Mouse (Mus musculus) frontal cortex, postnatal 25 days (tissue): ENCODE data around the gene Dcbld2.
"Not testable (repeated sequence)": the region's sequence is repeated elsewhere in the genome, so short reads cannot be mapped to it uniquely, and the experiment has no call there.

ENCODE experiments used
- DNase-seq, 2 experiments: peaks; one replicate each; pipeline ENCODE4 v3.0.0; 2022; ENCODE audit warnings: low spot score in 2 of 2

Gene Dcbld2

DNA sequence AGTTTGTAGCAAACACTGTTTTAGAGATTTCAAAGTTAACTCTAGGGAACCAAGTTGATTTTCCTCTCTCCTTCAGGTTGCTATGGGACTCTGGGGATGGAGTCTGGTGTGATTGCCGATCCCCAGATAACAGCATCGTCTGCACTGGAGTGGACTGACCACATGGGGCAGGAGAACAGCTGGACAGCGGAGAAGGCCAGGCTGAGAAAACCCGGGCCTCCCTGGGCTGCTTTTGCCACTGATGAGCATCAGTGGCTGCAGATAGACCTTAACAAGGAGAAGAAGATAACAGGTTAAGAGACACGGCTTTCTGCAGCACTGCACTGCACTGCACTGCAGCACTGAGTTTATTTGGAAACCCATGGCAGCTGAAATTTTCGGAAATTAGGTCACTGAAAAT lies 42.4 kb downstream of the Dcbld2 start:
- no peak for DNase-seq

DNA sequence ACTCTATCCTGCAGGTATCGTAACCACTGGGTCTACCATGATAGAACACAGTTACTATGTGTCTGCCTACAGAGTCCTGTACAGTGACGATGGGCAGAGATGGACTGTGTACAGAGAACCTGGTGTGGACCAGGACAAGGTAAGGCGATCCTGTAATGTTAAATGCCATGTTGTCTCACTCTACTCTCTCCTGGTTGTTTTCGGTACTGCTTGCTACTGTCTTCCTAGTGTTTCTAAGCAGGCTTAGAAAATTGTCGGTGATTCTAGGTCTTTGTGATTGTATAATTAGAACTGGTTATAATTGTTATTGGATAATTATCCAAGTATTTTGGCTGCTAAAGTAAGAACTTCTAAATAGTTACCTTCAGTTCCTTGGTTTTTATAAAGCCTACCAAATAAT lies 43.4 kb downstream of the Dcbld2 start:
- no peak for DNase-seq

DNA sequence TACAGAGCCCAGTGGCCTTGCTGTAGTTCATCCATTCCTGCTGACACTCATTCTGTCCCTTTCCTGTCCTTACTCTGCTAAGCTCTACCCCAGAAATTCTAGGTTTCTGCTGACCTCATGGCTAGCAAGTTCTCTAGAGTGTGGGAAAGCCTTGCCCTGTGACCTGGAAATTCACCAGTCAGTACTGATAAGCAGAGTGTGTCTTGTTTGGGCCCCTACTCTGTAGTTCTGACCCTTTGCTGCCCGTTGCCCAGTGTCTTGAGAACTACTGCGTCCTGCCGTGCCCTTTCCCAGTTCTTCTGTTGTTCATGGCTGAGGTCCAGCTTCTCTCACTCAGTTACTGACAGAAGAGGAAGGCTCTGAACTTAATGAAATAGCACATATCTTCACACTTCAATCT lies 44.9 kb downstream of the Dcbld2 start:
- no peak for DNase-seq

DNA sequence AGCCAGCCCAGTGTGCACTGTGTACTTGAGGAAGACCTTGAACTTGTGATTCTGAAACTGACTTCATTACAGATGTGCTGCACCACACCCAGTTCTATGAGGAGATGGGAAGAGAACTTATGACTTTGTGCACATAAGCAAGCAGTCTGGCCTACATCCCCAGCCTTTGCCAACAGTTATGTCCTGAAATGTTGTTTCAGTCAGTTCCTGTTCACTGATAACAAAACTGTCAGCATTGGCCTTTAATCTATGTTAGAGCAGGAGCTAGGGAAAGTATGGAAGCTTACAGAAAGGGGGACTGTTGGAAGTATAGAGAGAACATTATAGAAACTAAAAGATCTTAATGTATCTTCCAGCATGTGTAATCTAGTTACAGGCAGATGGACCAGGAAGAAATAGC lies 45.6 kb downstream of the Dcbld2 start:
- DNase-seq, result no peak

DNA sequence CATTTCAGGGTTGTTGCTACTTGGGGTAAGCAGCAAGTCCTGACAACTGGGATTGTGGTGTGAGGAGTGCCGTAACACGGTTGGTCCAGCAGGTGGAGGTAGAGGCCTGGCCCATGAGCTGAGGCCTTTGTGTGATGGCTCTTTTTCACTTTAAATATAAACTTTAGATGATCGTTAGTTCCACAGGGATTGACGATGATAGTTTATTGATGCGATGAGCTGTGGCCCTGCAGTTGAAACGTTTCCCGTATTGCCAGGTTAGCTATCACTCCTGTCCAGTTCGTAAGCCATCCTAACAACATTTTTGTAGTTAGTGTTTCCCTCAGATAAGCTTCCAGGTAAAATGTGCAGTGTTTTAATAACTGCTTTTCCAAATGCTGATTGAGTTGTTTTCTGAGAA lies 46.4 kb downstream of the Dcbld2 start:
- DNase-seq, result peak; percentile 24 to 44

DNA sequence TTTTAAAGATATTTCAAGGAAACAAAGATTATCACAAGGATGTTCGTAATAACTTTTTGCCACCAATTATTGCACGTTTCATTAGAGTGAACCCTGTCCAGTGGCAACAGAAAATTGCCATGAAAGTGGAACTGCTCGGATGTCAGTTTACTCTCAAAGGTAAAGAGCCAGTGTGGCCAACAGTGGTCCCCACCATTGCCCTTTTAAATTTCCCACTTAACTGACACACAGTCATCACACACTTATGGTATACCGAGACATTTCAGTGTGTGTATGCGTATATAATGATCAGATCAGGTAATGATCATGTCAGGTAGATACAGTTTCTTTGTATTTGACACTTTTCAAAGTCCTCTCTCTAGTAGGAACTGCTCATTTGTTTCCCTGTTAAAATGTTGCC lies 46.9 kb downstream of the Dcbld2 start:
- DNase-seq, result no peak

- DNase-seq, result no peak
These were observed 48.2 kb downstream of the Dcbld2 start for GRCm38 (mm10) chr16:58456445-58456844.

DNA sequence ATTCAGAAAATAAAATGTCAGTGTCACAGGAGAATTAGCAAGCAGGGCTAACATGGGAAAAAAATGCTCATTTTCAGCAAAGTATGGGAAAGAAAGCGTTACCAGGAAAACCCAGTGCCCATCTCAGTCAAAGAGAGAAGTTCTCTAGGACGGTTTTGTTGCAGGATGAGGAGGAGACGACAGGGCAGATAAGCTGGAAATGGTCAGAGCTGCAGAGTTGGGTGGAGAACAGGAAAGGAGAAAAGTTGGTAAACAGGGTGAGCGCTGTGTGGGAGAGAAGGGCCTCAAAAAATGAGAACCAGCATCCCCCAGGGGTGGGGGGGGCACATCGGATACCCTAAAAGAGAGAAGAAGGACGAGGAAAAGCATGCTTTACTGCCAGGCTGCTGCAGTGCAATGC lies 48.7 kb downstream of the Dcbld2 start:
- no peak for DNase-seq

DNA sequence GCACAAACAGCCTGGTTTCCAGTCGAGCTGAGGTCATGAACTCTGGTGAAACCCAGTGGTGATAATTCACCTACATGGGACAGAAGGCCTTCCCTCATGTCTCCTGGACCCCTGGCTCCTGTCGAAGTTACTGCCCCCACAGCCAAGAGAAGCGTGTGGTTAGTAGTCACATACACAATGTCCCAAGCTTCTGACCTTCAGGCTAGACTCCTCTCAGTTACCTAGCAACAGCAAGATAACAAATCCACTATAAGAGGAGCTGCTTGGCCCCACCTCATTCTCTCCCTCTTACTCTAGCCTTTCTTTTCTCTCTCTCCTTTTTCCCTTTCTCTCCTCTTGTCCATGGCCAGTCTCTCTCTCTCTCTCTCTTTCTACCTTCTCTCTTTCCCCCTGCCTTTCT lies 51.7 kb downstream of the Dcbld2 start:
- DNase-seq, result not testable (repeated sequence)

DNA sequence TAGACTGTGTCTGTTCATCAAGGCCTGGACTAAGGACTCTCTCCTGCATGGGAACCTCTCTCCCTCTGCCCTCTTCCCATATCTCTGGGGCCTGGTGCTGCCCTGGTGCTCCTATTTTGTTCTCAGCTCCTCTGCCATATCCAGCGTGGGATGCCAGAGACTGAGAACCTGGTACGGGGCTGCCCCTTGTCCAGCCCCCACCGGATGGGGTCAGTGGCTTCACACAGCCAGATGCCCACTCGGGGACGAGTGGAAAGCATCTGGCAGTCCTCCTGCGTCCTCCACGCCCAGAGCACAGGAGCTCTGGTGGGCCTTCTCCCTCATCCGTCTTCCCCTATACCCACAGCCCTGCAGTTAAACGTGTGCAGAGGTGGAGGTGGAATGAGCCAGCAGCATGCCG lies 52.1 kb downstream of the Dcbld2 start:
- DNase-seq, result no peak

DNA sequence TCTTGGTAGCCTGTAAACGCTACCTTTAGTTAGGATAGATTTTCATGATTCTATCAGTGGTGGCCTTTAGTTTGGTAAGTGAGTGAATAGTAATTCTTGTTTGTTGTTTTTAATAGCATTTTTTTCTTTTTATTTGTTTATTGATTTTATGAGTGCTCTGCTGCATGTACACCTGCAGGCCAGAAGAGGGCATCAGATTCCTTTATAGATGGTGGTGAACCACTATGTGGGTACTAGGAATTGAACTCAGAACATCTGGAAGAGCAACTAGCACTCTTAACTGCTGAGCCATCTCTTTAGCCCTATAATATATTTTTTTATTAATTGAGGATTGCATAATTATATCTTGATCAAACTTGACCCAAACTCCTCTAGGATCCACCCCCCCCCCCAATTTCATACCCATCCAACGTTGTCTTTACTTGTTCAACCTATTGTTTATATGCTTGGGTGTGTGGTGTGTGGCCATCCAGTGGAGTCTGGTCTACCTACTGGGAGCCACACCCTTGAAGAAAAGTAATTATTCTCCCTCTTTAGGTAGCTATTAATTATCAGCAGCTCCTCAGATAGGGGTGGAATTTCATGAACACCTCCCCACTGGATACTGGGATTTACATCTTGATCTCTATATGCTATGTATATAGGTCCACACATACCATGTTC lies 53.7 kb downstream of the Dcbld2 start:
- DNase-seq, result no peak

DNA sequence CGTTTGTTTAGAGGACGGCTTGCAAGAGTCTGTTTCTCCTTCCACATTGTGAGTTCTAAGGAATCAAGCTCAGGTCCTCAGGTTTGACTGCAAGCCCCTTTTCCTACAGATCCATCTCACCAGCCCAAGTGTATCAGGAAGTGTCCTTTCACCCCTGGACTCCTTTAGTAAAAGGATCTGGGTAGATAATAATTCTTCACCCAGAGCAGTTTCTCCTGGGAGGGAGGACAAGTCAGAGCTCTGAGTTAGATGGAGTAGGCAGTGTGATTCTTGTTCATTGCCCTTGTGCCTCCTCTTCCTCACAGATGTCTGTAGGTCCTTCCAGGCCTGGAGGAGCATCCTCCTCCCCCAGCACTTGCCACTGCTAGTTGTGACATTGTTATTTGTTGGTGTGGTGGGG lies 54.3 kb downstream of the Dcbld2 start:
- DNase-seq, result no peak

- DNase-seq, result no peak
These were observed 55.8 kb downstream of the Dcbld2 start for GRCm38 (mm10) chr16:58464051-58464450.

DNA sequence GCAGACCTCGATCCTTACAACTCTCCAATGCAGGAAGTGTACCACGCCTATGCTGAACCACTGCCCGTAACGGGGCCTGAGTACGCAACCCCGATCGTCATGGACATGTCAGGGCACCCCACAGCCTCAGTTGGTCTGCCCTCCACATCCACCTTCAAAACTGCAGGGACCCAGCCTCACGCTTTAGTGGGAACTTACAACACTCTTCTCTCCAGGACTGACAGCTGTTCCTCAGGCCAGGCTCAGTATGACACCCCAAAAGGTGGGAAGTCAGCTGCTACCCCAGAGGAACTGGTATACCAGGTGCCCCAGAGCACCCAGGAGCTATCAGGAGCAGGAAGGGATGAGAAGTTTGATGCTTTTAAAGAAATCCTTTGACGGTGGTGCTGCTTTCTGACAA lies 57.2 kb downstream of the Dcbld2 start:
- no peak for DNase-seq

DNA sequence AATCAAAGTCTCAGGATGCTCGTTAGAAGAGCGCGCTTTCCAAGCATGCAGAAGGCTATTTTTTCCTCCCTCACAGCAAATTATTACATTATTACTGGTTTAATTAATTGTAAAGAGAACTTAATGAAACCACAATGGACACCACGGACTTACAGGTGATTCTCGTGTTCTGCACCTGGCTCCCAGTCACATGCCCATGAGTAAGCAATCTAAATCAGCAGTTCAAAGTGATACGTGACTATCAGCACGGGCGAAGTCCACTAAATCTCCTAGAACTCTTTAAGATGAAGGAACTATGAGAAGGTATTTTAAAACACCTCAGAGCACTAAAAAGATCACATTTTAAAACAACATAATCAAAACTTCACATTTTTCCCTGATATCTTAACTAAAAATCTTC lies 61.8 kb downstream of the Dcbld2 start:
- no peak for DNase-seq

GRCm38 (mm10) chr16:58470841-58471240 lies 62.6 kb downstream of the Dcbld2 start:
- no peak for DNase-seq

DNA sequence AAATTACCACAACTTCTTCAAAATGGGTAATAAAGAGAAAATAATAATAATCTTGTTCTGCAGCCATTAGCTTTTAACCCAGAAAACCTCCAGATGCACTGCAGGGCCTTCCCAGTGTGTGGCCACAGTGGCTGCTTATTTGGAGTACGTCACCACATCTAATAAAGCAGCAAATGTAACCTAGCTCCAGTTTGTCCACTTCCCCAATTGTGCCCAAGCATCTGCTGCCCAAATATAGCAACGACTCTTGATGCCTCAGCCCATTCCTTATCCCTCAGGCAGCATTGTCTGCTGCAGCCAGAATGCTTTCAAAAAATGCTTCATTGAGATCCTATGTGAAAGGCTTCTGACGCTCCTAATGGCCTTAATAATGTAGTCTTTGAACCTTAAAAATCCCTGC lies 66.6 kb downstream of the Dcbld2 start:
- no peak for DNase-seq

DNA sequence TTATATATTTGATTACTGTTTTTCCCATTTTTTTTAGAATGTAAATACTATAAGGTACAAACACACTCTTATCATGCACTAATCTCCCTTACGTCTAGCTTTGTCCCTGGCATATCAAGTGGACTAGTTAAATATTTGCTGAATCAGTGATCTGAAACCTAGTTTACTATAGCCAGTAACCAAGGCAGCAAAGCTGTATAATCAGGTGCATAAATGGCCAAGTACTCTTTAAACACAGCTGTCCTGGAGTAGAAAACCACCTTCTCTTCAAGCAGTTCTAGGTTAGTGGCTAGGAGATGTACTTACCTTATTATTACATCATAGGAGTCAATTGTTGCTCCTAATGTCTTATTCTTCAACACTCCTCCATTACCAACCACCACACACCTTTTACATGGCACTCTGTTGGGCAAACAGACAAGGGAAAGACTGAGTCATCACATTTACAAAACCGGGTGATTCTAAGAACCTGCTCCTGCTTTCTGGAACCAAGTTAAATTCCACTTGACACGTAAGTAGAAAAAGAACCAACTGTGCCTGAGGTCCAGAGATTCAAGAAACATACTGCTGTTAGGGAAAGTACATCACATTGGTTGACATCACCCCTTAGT lies 67.4 kb downstream of the Dcbld2 start:
- DNase-seq, result no peak

- no peak for DNase-seq
These were observed 68.1 kb downstream of the Dcbld2 start for GRCm38 (mm10) chr16:58476363-58476762.

DNA sequence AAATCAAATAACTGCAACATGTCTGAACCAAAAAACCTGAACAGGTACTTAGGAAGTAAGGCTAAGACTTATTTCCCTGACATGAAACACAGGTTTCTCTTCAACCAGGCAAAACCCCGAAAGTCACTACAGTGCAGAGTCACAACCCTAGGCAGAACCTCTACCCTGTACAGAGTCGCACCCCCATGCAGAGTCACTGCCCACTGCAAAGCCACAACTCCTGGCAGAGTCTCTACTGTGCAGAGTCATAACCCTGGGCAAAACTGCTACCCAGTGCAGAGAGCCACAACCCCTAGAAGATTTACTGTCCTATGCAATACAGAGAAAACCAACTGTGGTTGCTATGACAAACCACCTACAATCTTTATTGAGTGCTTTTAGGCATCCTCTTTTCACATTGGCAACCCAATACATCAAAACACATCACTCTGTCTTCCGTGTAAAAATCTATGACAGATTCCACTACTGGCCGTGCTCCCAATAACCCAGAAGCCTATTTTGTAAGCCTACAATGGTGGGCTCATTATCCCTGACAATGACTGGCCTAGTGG lies 71.7 kb downstream of the Dcbld2 start:
- no peak for DNase-seq

GRCm38 (mm10) chr16:58481219-58481905 lies 73.1 kb downstream of the Dcbld2 start:
- DNase-seq, result no peak

DNA sequence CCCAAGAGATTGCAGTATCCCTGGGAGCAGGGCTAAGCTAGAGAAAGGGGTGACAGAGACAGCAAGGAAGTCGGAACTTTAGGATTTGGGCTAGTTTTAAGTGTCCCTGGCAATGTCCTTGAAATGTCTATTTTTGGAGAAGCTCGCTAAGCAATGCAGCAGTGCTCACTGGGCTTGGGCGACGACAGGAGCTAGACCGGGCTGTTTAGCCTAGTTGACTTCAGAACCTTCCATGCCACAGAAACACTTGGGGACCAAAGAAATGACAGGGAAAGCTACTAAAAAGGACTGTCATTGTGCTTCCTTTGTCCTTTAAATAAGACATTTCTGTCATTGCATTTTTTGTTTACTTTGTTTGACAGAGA lies 73.6 kb downstream of the Dcbld2 start:
- DNase-seq, result no peak

GRCm38 (mm10) chr16:58482296-58482695 lies 74.1 kb downstream of the Dcbld2 start:
- no peak for DNase-seq
